Mouse (Mus musculus) stomach, postnatal 0 days (tissue): ENCODE measurements around the gene Arhgap18.

Source experiments
- CTCF ChIP-seq: IDR thresholded peaks from 2 replicates; pipeline ENCODE4 v1.5.1; 2016; ENCODE audit warnings: antibody characterized with exemption, low read depth, mild to moderate bottlenecking, moderate library complexity
- EP300 ChIP-seq: optimal IDR thresholded peaks from 2 replicates; pipeline ENCODE3; 2016; ENCODE audit warnings: antibody characterized with exemption

- TF ChIP-seq CTCF, result no peak
- no peak for TF ChIP-seq EP300
Measured at GRCm38 (mm10) chr10:26761103-26761502, 7.9 kb downstream of the Arhgap18 start.
